Mouse (Mus musculus) neural tube, embryonic 10.5 days (tissue): Measurements from ENCODE around the gene Rab37.

Source experiments
- DNase-seq: peaks from one replicate; pipeline ENCODE4 v3.0.0-alpha.2; 2017; ENCODE audit warnings: low spot score; ENCODE audit errors: extremely low spot score

Rab37 gene

GRCm38 (mm10) chr11:115131768-115132381, 40.6 kb downstream of the Rab37 start:
- DNase-seq, result no peak

- no peak for DNase-seq
Measured at GRCm38 (mm10) chr11:115133800-115134199, 42.6 kb downstream of the Rab37 start, which contains the start of gene Cd300lf. Gene Cd300lf, minus strand, starts transcription at chr11:115133992.

- no peak for DNase-seq
Measured at GRCm38 (mm10) chr11:115138597-115139262, 47.5 kb downstream of the Rab37 start.

DNA sequence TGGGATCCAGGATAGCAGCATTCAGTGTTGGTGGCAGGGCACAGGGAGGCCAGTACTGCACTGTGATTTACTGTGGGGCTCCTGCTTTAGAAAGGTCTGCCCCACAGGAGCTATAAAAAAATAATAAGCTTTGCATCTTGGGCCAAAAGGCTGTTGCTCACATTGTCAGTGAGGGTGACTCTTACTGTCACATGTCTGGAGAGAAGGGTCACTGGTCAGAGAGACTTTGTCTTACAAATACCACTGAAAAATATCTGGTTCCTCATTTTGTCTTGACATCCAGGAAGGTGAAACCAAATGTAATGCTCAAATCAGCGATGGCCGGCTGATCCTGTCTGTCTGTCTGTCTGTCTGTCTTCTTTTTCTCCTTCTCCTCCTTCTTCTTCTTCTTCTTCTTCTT, 50.7 kb downstream of the Rab37 start:
- DNase-seq, result no peak

DNA sequence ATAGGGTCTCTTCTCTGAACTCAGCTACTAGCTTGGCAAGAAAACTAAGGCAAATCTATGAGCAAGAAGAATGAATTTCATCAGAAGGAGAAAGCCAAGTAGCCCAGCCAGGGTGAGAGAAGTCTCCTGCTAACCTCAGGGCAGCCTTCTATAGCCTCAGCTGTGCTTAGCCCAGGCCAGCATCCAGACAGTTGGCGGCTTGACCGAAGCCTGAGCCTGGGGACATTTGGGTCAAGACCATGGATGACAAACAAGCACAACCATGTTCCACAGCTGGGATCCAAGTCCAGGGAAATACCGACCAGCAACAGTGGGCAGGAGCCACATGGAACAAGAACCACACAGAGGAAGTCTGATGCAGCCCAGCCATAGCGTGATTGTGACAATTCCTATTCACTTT, 56.6 kb downstream of the Rab37 start:
- DNase-seq, result no peak

DNA sequence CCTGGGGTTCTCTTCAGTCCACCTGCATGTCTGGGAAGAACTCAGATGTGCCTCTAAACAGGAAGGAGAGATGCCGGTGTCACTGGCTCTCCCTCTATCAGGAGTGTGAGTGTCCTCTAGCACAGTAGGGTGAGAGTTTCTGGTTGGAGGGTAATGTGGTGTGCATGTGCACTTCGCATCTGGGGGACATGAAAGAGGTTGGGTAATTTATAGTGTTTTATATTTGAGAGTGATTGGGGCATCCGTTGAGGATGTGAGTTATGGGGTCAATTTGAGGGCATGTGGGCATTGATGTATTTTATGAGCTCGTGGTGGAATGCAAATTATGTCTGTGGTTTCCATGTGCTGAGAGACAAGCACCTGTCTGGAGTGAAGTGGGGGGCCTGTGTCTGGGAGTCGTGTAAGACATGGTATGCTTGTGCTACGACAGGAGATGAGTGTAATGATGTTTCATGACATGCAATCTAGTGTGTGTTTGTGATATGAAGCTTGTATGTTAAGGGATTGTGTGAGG, 59.6 kb downstream of the Rab37 start:
- DNase-seq, result no peak

DNA sequence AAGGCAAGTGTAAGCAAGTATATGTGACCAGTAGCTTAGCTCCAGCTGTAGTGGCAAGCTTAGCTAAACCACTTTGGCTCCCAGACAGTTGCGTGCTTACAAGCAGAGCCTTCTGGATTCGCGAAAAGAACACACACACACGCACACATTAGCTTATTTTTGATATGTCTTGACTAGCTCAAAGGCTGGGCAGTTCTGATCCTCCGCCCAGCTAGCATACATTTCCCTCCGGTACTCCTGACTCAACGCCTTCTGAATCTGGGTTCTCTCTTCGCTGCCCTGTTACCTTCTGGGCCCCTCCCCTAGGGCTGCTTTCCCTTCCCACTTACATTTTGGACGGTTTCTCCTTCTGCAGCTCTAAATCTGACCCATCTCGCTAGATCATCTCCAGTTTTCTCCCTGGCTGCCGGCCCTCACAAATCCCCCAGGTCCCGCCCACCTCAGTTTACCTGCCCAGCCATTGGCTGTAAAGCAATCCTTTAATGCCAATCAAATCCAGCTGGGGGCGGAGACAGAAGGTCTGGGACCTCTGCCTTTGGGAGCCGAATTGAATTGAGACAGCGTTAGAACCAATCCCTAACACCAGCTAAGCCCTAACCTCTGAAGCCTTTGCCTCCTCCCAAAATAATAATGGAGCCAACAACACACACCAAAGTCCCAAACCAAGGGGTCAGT, 60.7 kb downstream of the Rab37 start:
- peak; percentile 89 for DNase-seq

- no peak for DNase-seq
Measured at GRCm38 (mm10) chr11:115153088-115153487, 61.9 kb downstream of the Rab37 start.

GRCm38 (mm10) chr11:115153699-115154292, 62.6 kb downstream of the Rab37 start:
- DNase-seq, result peak; percentile 83

DNA sequence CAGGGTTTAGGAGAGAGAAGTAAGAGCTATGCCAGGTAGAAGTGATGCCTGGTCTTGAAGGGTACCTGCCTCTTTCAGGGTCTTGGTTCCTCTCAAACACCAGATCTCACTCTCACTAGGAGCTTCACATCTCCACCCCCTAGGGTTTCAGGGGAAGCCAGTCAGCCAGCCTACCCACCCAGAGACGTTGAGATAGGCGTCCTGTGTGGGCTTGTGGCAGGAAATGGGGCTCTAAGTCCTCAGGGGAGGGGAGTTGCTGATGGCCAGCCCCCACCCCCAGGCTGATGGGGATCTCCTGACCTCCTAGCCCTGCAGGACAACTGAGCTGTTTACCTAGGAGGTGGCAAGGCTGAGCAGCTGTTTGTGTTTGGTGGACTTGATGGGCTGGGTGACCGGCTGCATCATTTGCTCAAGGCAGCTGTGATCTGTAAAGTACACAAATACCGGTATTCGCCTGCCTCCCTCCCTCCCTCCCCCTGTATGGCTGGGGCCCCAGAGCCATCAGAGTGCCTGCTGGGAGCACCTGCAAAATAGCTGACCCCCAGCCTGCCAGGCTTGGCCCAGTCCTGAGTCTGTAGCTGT, 63.9 kb downstream of the Rab37 start:
- no peak for DNase-seq

GRCm38 (mm10) chr11:115157933-115158719, 66.9 kb downstream of the Rab37 start:
- no peak for DNase-seq

DNA sequence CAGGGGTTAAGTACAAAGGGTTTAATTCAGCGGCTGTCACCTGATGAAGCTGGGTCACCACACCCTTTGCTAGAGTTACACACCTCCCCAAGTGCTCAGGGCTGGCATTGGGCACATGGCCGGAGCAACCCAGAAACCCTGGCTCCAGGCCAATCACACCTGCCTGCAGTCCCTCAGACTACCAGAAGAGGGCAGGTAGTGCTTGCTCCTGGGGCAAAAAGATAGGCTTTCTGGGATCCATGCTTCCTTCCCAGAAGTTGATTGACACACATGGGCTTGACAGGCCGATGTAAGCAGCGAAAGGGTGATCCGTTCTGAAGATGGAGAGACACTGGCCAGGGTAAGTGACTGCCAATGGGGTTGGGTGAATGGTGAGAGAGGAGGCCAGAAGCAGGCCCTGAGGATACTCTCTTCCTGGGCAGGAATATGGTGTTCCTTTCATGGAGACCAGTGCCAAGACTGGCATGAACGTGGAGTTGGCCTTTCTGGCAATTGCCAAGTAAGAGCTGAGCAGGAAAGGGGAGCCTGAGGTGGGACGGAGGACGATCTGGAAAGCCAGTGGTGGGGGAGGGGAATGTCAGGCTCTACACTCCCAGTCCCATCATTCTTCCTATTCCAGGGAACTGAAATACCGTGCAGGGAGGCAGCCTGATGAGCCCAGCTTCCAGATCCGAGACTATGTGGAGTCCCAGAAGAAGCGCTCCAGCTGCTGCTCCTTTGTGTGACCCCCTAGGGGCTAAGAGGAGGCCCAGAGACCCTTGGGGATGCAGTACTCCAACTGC, 69.0 kb downstream of the Rab37 start:
- peak; percentile 69 for DNase-seq

- peak; percentile 81 for DNase-seq
Measured at GRCm38 (mm10) chr11:115160883-115161577, 69.8 kb downstream of the Rab37 start.

- no peak for DNase-seq
Measured at GRCm38 (mm10) chr11:115161578-115162204, 70.5 kb downstream of the Rab37 start.

DNA sequence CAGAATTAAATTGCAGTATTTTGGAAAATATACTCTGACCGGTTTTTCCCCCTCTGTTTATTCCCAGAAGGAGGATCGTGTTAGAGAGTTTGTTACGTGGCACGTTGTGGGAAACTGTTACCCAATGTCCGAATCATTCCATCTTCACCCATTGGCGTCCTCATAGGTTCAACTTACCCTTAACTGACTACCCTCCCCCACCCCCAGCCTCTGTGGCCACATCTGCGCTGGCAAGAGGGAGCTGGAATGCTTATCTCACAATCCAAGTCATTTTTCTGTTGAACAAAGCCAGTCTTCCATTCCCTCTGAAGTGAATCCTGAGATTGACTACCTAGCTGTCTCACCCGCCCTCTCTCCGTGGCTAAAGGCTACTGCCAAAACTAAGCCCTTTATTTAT, 71.0 kb downstream of the Rab37 start:
- DNase-seq, result no peak

DNA sequence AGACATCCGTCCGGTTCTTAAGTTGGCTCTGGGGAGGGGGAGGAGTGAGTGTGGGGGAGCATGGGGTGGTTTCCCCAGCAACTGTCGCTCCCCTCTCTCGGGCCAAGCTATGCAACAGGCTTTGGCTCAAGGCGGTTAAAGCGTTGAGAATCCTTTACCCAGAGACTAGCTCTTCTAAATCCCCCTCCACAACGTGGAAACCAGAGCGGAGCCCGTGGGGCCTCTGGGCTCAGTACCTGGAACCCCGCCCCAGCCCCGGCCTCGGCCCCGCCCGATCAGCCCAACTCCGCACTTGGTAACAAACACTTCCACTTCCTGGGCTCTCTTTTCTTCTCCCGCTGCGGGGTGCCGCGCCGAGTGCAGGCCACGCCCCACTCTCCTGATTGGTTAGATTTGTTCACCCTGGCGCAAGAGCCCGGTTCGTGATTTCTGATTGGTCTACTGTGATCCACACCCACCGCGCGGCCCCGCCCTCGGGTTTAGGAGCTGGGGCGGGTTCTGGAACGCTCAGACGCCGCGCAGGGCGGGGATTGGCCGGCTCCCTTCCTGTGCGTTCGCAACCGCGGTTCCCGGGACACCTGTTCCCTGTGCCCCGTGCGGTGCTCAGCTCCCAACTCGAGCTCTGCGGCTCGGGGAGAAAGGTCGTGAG, 71.7 kb downstream of the Rab37 start, which contains the start of gene Slc9a3r1:
Slc9a3r1 (plus strand) TSS at position 510 of the 649 bp plus-strand sequence.
- peak; percentile 97 for DNase-seq

GRCm38 (mm10) chr11:115163568-115164150, 72.4 kb downstream of the Rab37 start:
- DNase-seq, result no peak
